In the genomic region with DNA sequence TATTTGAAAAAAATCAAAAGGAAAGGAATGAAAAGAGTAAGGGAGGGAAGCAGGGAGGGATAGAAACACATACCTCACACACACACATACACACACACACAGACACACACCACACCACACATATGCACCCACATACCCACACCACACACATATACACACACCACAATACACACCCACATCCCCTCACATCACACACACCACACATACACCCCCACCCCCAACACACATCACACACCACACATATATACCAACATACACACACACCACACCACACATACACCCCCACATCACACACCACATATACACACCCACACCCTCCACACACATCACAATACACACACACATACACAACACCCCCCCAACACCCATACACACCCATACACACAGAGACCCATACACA, we compare ENCODE assay signal across 21 mouse cellular contexts. TPM values are rescaled to one million over a fixed set of nuclear protein-coding genes. Genes with fewer than 3 reads are reported as not detected.
A peak's percentile ranks its signal among the peaks of the same experiment; 100 is the strongest.
DNase-seq lines count a peak whose midpoint lies in the region; ATAC-seq lines count a peak whose summit lies in the region.
"Had no signal": no experiment of that assay in that cellular context is flagged by ENCODE, and none has a peak within 500 bp of the region (broad histone marks: within the 10 kb centered on the region; RNA-seq: fewer than 3 reads in every experiment).

No protein-coding gene starts in this region.

- DNase-seq in cerebellum, adult 9-10 months: peak; percentile 20
- no peak for DNase-seq in cerebellum, postnatal 4 days (ENCODE audit: low spot score in 2 of 2)
- no peak for DNase-seq in hindbrain, embryonic 11.5 days (ENCODE audit: low spot score)
- DNase-seq in hindbrain, embryonic 10.5 days (ENCODE audit: low spot score): no peak
- no peak for DNase-seq in midbrain, embryonic 10.5 days (ENCODE audit: low spot score)
- DNase-seq in right cerebral cortex, adult 2 months (ENCODE audit: low spot score in 2 of 2): no peak
- DNase-seq: cerebellum, adult 11 months; cerebellum, postnatal 25 days; gastrocnemius, postnatal 25 days; heart, postnatal 36 days; kidney, adult 11 months; kidney, postnatal 25 days; lung, postnatal 36 days; right cerebral cortex, postnatal 14 days; thymus, postnatal 25 days had no signal

- no peaks in the 10 kb centered on the region for H3K9me3 ChIP-seq in hindbrain, embryonic 11.5 days (ENCODE audit: control insufficient read depth, low read length)
- H3K9me3 ChIP-seq in hindbrain, embryonic 10.5 days: no peaks in the 10 kb centered on the region; the same call in 1 of the 2 replicates
- no peaks in the 10 kb centered on the region for H3K9me3 ChIP-seq in midbrain, embryonic 12.5 days
- no peaks in the 10 kb centered on the region for H3K9me3 ChIP-seq in midbrain, embryonic 10.5 days (replicated peaks)
- no peaks in the 10 kb centered on the region for H3K9me3 ChIP-seq in neural tube, embryonic 15.5 days (replicated peaks)
- H3K9me3 ChIP-seq: limb, embryonic 15.5 days had no signal

- no peak overlapping the region for H3K9ac ChIP-seq in hindbrain, embryonic 11.5 days (ENCODE audit: low read depth, low read length)
- no peak overlapping the region; the same call in 1 of the 2 replicates for H3K9ac ChIP-seq in midbrain, embryonic 12.5 days (replicated peaks)
- H3K9ac ChIP-seq in neural tube, embryonic 15.5 days (replicated peaks): no peak overlapping the region
- H3K9ac ChIP-seq: limb, embryonic 15.5 days had no signal

- H3K4me3 ChIP-seq in hindbrain, embryonic 11.5 days (ENCODE audit: low read depth, low read length): no peak overlapping the region
- H3K4me3 ChIP-seq in hindbrain, embryonic 10.5 days: no peak overlapping the region
- H3K4me3 ChIP-seq in midbrain, embryonic 12.5 days: no peak overlapping the region
- no peak overlapping the region for H3K4me3 ChIP-seq in midbrain, embryonic 10.5 days
- H3K4me3 ChIP-seq in neural tube, embryonic 15.5 days (replicated peaks): no peak overlapping the region
- H3K4me3 ChIP-seq: limb, embryonic 15.5 days had no signal

- no peak overlapping the region for H3K4me2 ChIP-seq in hindbrain, embryonic 11.5 days (replicated peaks; ENCODE audit: low read depth, low read length)
- H3K4me2 ChIP-seq in midbrain, embryonic 12.5 days (replicated peaks): no peak overlapping the region
- no peak overlapping the region for H3K4me2 ChIP-seq in neural tube, embryonic 15.5 days
- H3K4me2 ChIP-seq: limb, embryonic 15.5 days had no signal

- peak; percentile 20; the same call in 1 of the 2 replicates for ATAC-seq in hindbrain, embryonic 11.5 days (ENCODE audit: low FRiP score)
- ATAC-seq in midbrain, embryonic 12.5 days (ENCODE audit: low FRiP score, low read depth): peak; percentile 43
- peak; percentile 22; the same call in 1 of the 2 replicates for ATAC-seq in neural tube, embryonic 15.5 days (ENCODE audit: low FRiP score)

- H3K27ac ChIP-seq in hindbrain, embryonic 11.5 days (ENCODE audit: low read depth, low read length): no peak overlapping the region
- no peak overlapping the region for H3K27ac ChIP-seq in hindbrain, embryonic 10.5 days
- no peak overlapping the region for H3K27ac ChIP-seq in midbrain, embryonic 12.5 days (replicated peaks)
- no peak overlapping the region for H3K27ac ChIP-seq in midbrain, embryonic 10.5 days (replicated peaks)
- no peak overlapping the region for H3K27ac ChIP-seq in neural tube, embryonic 15.5 days (replicated peaks)
- H3K27ac ChIP-seq: limb, embryonic 15.5 days had no signal

- no peaks in the 10 kb centered on the region for H3K27me3 ChIP-seq in hindbrain, embryonic 11.5 days (ENCODE audit: control insufficient read depth, insufficient read depth, low read length)
- H3K27me3 ChIP-seq in hindbrain, embryonic 10.5 days (ENCODE audit: insufficient read depth, poor library complexity, severe bottlenecking): no peaks in the 10 kb centered on the region
- no peaks in the 10 kb centered on the region for H3K27me3 ChIP-seq in midbrain, embryonic 12.5 days
- H3K27me3 ChIP-seq in midbrain, embryonic 10.5 days (ENCODE audit: low read depth, poor library complexity, severe bottlenecking): no peaks in the 10 kb centered on the region
- H3K27me3 ChIP-seq in neural tube, embryonic 15.5 days (replicated peaks): no peaks in the 10 kb centered on the region
- H3K27me3 ChIP-seq: limb, embryonic 15.5 days had no signal

- H3K36me3 ChIP-seq in hindbrain, embryonic 11.5 days (ENCODE audit: control insufficient read depth, insufficient read depth, low read length): 0 out of 2 replicates have a peak, but pooled peaks cover 3% of the 10 kb centered on the region
- peaks cover 34% of the 10 kb centered on the region for H3K36me3 ChIP-seq in hindbrain, embryonic 10.5 days
- peaks cover 32% of the 10 kb centered on the region for H3K36me3 ChIP-seq in midbrain, embryonic 12.5 days
- H3K36me3 ChIP-seq in midbrain, embryonic 10.5 days: peaks cover 39% of the 10 kb centered on the region
- peaks cover 27% of the 10 kb centered on the region for H3K36me3 ChIP-seq in neural tube, embryonic 15.5 days

- no peaks in the 10 kb centered on the region for H3K4me1 ChIP-seq in hindbrain, embryonic 11.5 days (replicated peaks; ENCODE audit: control insufficient read depth, insufficient read depth, low read length)
- H3K4me1 ChIP-seq in hindbrain, embryonic 10.5 days (replicated peaks): no peaks in the 10 kb centered on the region
- H3K4me1 ChIP-seq in midbrain, embryonic 12.5 days: no peaks in the 10 kb centered on the region
- no peaks in the 10 kb centered on the region for H3K4me1 ChIP-seq in midbrain, embryonic 10.5 days
- H3K4me1 ChIP-seq in neural tube, embryonic 15.5 days: peaks cover 11% of the 10 kb centered on the region
- H3K4me1 ChIP-seq: limb, embryonic 15.5 days had no signal

RNA-seq across cellular contexts. Expression of a gene that starts 8.4 kb away (rescaled TPM):
- 34.2 and 40.8 TPM in 2 replicates for polyA plus RNA-seq in hindbrain, embryonic 11.5 days (2014; fragmentation: Nextera tagmentation; extraction: Ambion mirVana)
- 44.7 and 45.3 TPM in 2 replicates for polyA plus RNA-seq in hindbrain, embryonic 10.5 days (2016; fragmentation: Nextera tagmentation; extraction: Ambion mirVana)
- 46.6 and 49.0 TPM in 2 replicates for polyA plus RNA-seq in midbrain, embryonic 12.5 days (2016; fragmentation: Nextera tagmentation; extraction: Ambion mirVana)
- polyA plus RNA-seq in midbrain, embryonic 10.5 days (2016; fragmentation: Nextera tagmentation; extraction: Ambion mirVana): 47.2 and 48.8 TPM in 2 replicates
- 53.5 and 58.3 TPM in 2 replicates for polyA plus RNA-seq in neural tube, embryonic 15.5 days (2015; fragmentation: Nextera tagmentation; extraction: Ambion mirVana)

RNA-seq across cellular contexts. Expression of a gene that starts 9.4 kb away (rescaled TPM):
- 0.15 and 0.49 TPM in 2 replicates for polyA plus RNA-seq in hindbrain, embryonic 11.5 days (2014; fragmentation: Nextera tagmentation; extraction: Ambion mirVana)
- polyA plus RNA-seq in hindbrain, embryonic 10.5 days (2016; fragmentation: Nextera tagmentation; extraction: Ambion mirVana): 0.22 and 0.31 TPM in 2 replicates
- polyA plus RNA-seq in midbrain, embryonic 12.5 days (2016; fragmentation: Nextera tagmentation; extraction: Ambion mirVana): 0.40 and 0.42 TPM in 2 replicates
- 0.11 and 0.22 TPM in 2 replicates for polyA plus RNA-seq in midbrain, embryonic 10.5 days (2016; fragmentation: Nextera tagmentation; extraction: Ambion mirVana)
- 0.31 and 0.35 TPM in 2 replicates for polyA plus RNA-seq in neural tube, embryonic 15.5 days (2015; fragmentation: Nextera tagmentation; extraction: Ambion mirVana)
- polyA plus RNA-seq: liver, embryonic 16.5 days had no signal

RNA-seq across cellular contexts. Expression of a gene that starts 12.4 kb away (rescaled TPM):
- polyA plus RNA-seq in hindbrain, embryonic 11.5 days (2014; fragmentation: Nextera tagmentation; extraction: Ambion mirVana): 7.2 and 8.1 TPM in 2 replicates
- polyA plus RNA-seq in hindbrain, embryonic 10.5 days (2016; fragmentation: Nextera tagmentation; extraction: Ambion mirVana): 9.5 and 9.6 TPM in 2 replicates
- 7.0 and 7.9 TPM in 2 replicates for polyA plus RNA-seq in midbrain, embryonic 12.5 days (2016; fragmentation: Nextera tagmentation; extraction: Ambion mirVana)
- 9.2 and 10.0 TPM in 2 replicates for polyA plus RNA-seq in midbrain, embryonic 10.5 days (2016; fragmentation: Nextera tagmentation; extraction: Ambion mirVana)
- 21.7 and 22.8 TPM in 2 replicates for polyA plus RNA-seq in neural tube, embryonic 15.5 days (2015; fragmentation: Nextera tagmentation; extraction: Ambion mirVana)

RNA-seq across cellular contexts. Expression of a gene that starts 19.0 kb away (rescaled TPM):
- polyA plus RNA-seq in hindbrain, embryonic 11.5 days (2014; fragmentation: Nextera tagmentation; extraction: Ambion mirVana): 0.19 TPM in 1 of 2 replicates, not detected in the other
- polyA plus RNA-seq in hindbrain, embryonic 10.5 days (2016; fragmentation: Nextera tagmentation; extraction: Ambion mirVana): 0.14 and 0.17 TPM in 2 replicates
- not detected in 2 replicates for polyA plus RNA-seq in midbrain, embryonic 12.5 days (2016; fragmentation: Nextera tagmentation; extraction: Ambion mirVana)
- 0.07 and 0.15 TPM in 2 replicates for polyA plus RNA-seq in midbrain, embryonic 10.5 days (2016; fragmentation: Nextera tagmentation; extraction: Ambion mirVana)
- polyA plus RNA-seq in neural tube, embryonic 15.5 days (2015; fragmentation: Nextera tagmentation; extraction: Ambion mirVana): 0.23 and 0.28 TPM in 2 replicates
- polyA plus RNA-seq: neural tube, embryonic 11.5 days had no signal

RNA-seq across cellular contexts. Expression of a gene that starts 29.0 kb away (rescaled TPM):
- polyA plus RNA-seq in hindbrain, embryonic 11.5 days (2014; fragmentation: Nextera tagmentation; extraction: Ambion mirVana): 0.18 TPM in 1 of 2 replicates, not detected in the other
- 0.37 and 0.55 TPM in 2 replicates for polyA plus RNA-seq in hindbrain, embryonic 10.5 days (2016; fragmentation: Nextera tagmentation; extraction: Ambion mirVana)
- 0.54 TPM in 1 of 2 replicates, not detected in the other for polyA plus RNA-seq in midbrain, embryonic 12.5 days (2016; fragmentation: Nextera tagmentation; extraction: Ambion mirVana)
- polyA plus RNA-seq in midbrain, embryonic 10.5 days (2016; fragmentation: Nextera tagmentation; extraction: Ambion mirVana): 0.20 and 0.21 TPM in 2 replicates
- polyA plus RNA-seq in neural tube, embryonic 15.5 days (2015; fragmentation: Nextera tagmentation; extraction: Ambion mirVana): 0.27 and 0.56 TPM in 2 replicates
- polyA plus RNA-seq: limb, embryonic 15.5 days; liver, embryonic 16.5 days; neural tube, embryonic 11.5 days; stomach, embryonic 16.5 days had no signal
